Mouse (Mus musculus) CH12.LX (cell line): ENCODE results near the gene H2-M10.2.
"Not testable (repeated sequence)": the region's sequence is repeated elsewhere in the genome, so short reads cannot be mapped to it uniquely, and the experiment has no call there.

Experiments used
- BHLHE40 ChIP-seq: IDR thresholded peaks from 2 replicates; pipeline ENCODE4 v1.6.1; 2011; ENCODE audit warnings: mild to moderate bottlenecking, low read depth, low read length, improper control_type of control experiment
- CTCF ChIP-seq, 2 experiments: IDR thresholded peaks in 1 of 2; conservative IDR thresholded peaks in 1 of 2; 2 replicates each; pipeline ENCODE4 v1.5.1; 2011 to 2012; ENCODE audit warnings: low read depth in 2 of 2, low read length in 2 of 2, improper control_type of control experiment in 1 of 2, inconsistent platforms in 1 of 2, mild to moderate bottlenecking in 1 of 2, moderate library complexity in 1 of 2
- E2F4 ChIP-seq: IDR thresholded peaks from 2 replicates; pipeline ENCODE4 v1.6.1; 2011; ENCODE audit warnings: low read depth, low read length, improper control_type of control experiment; ENCODE audit not compliant: insufficient replicate concordance
- ELF1 ChIP-seq: IDR thresholded peaks from 2 replicates; pipeline ENCODE4 v1.6.1; 2014; ENCODE audit warnings: low read depth, mild to moderate bottlenecking, inconsistent platforms, low read length, improper control_type of control experiment
- JUND ChIP-seq: conservative IDR thresholded peaks from 2 replicates; pipeline ENCODE4 v1.6.1; 2011; ENCODE audit warnings: low read depth, low read length, improper control_type of control experiment
- NELFE ChIP-seq: IDR thresholded peaks from 2 replicates; pipeline ENCODE4 v1.6.1; 2011; ENCODE audit warnings: low read depth, low read length, improper control_type of control experiment
- NRF1 ChIP-seq: IDR thresholded peaks from 2 replicates; pipeline ENCODE4 v1.6.1; 2014; ENCODE audit warnings: low read depth, mild to moderate bottlenecking, inconsistent platforms, low read length, improper control_type of control experiment, moderate library complexity

GRCm38 (mm10) chr17:36308855-36309254, 22.6 kb upstream of the H2-M10.2 start:
- not testable (repeated sequence) for TF ChIP-seq ELF1; CTCF (conservative IDR thresholded peaks at IDR 0.05 in 1 of 2, IDR thresholded peaks at IDR 0.05 in 1 of 2; ENCODE audit: low read depth in 2 of 2, low read length in 2 of 2); E2F4; BHLHE40; NELFE; JUND; NRF1
